Mouse (Mus musculus): ENCODE measurements around the gene Tnr. TPM values are rescaled to one million over a fixed set of nuclear protein-coding genes. Genes with fewer than 3 reads are reported as not detected.

The Tnr gene
- total and polyA plus RNA-seq, 2 experiments from 2014 or later = 5.4 to 51.5 TPM

GRCm38 (mm10) chr1:159574661-159575060 lies 51.1 kb downstream of the Tnr start:
- H3K9me3 ChIP-seq (ENCODE audit: low read length) = no peaks in the 10 kb centered on the region
- 88% methylated on average over 5 of the region's 5 CpGs for WGBS
- no peak overlapping the region for H3K4me2 ChIP-seq (ENCODE audit: low read depth, low read length)

DNA sequence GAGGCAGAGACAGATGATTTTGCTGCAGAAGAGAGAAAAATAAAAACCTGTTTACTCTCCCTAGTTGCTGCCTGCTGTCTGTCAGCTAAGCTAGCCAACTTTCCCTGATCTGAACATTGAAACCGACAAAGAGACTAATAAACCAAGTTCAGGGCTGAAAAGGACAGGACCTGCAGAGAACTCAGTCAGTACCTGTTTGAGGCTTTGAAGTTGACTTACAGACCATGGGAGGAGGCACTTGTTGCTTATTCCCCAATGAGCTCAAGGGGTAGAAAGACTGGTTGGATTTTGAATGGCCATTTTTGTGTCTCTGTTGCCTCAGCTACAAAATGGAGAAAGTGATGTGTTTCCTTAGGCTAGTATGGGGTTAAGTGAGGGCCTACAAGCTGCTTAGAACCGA lies 52.7 kb downstream of the Tnr start:
- no peak overlapping the region for H3K4me3 ChIP-seq (ENCODE audit: low read length)
- DNase-seq (ENCODE audit: low spot score) (no peak), ATAC-seq (no peak)
- no peak overlapping the region for H3K4me2 ChIP-seq (ENCODE audit: low read depth, low read length)
- H3K4me1 ChIP-seq (ENCODE audit: insufficient read depth, low read length) = peaks cover 9% of the 10 kb centered on the region; the same call in 1 of the 2 replicates
- H3K27ac ChIP-seq = no peak overlapping the region
- no peaks in the 10 kb centered on the region for H3K9me3 ChIP-seq (ENCODE audit: low read length)
- WGBS = 67% methylated on average over 2 of the region's 2 CpGs
- H3K27me3 ChIP-seq (ENCODE audit: insufficient read depth, low read length) = no peaks in the 10 kb centered on the region
- no peak overlapping the region for H3K9ac ChIP-seq (replicated peaks; ENCODE audit: low read length)
- no peak for TF ChIP-seq CTCF (IDR thresholded peaks at IDR 0.05; ENCODE audit: low read depth)
- no peaks in the 10 kb centered on the region for H3K36me3 ChIP-seq (ENCODE audit: insufficient read depth, low read length)

More at GRCm38 (mm10) chr1:159574661-159575060, 51.1 kb downstream of the Tnr start:
- Histone ChIP-seq H3K4me3 (ENCODE audit: low read length) (no peak overlapping the region), H3K27me3 (ENCODE audit: insufficient read depth, low read length) (no peaks in the 10 kb centered on the region), H3K4me1 (ENCODE audit: insufficient read depth, low read length) (peaks cover 13% of the 10 kb centered on the region; the same call in 1 of the 2 replicates), H3K36me3 (ENCODE audit: insufficient read depth, low read length) (no peaks in the 10 kb centered on the region), H3K27ac (no peak overlapping the region), H3K9ac (replicated peaks; ENCODE audit: low read length) (no peak overlapping the region)
- DNase-seq (ENCODE audit: low spot score) = no peak
- no peak for TF ChIP-seq CTCF (IDR thresholded peaks at IDR 0.05; ENCODE audit: low read depth)
- no peak for ATAC-seq

GRCm38 (mm10) chr1:159578391-159578790 lies 54.8 kb downstream of the Tnr start:
- H3K4me3 ChIP-seq (ENCODE audit: low read length) = no peak overlapping the region
- H3K9ac ChIP-seq (replicated peaks; ENCODE audit: low read length) = no peak overlapping the region
- WGBS = 17% methylated on average over 3 of the region's 3 CpGs
- no peak overlapping the region for H3K4me2 ChIP-seq (ENCODE audit: low read depth, low read length)
- no peak overlapping the region for H3K27ac ChIP-seq
- no peaks in the 10 kb centered on the region for H3K36me3 ChIP-seq (ENCODE audit: insufficient read depth, low read length)
- H3K4me1 ChIP-seq (ENCODE audit: insufficient read depth, low read length) = peaks cover 9% of the 10 kb centered on the region; the same call in 1 of the 2 replicates
- no peaks in the 10 kb centered on the region for H3K27me3 ChIP-seq (ENCODE audit: insufficient read depth, low read length)
- H3K9me3 ChIP-seq (ENCODE audit: low read length) = no peaks in the 10 kb centered on the region
- no peak for ATAC-seq
- DNase-seq (ENCODE audit: low spot score) = peak; percentile 29
- TF ChIP-seq CTCF (IDR thresholded peaks at IDR 0.05; ENCODE audit: low read depth) = no peak

DNA sequence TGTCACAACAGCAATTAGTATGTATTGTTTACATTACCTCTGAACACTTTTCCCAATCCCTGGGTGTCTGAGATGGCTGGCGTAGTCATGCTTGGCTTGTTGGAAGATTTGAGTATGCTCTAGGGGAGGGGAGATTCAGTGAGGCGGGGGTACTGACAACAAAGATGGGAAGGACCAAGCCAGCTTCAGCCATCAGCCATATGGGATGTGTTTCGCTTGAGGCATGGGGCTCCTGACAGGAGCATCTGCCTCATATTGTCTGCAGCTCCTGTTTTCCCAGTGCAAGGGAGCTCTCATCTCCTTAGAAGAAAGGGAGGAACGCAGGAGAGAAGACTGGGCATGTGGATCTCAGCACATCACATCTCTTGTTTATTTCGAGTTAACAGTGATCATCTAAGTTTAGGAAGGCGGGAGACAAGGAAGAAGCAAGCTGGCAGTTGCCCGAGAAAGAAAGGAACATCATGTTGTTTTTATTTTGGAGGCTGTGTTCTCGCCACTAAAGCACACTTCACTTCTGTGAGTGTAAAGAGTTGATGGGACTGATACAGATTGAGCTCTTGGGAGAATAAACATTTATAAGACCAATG lies 56.9 kb downstream of the Tnr start:
- TF ChIP-seq CTCF (IDR thresholded peaks at IDR 0.05; ENCODE audit: low read depth) = no peak
- Histone ChIP-seq H3K27me3 (ENCODE audit: insufficient read depth, low read length) (no peaks in the 10 kb centered on the region), H3K4me3 (ENCODE audit: low read length) (no peak overlapping the region), H3K4me1 (ENCODE audit: insufficient read depth, low read length) (peaks cover 9% of the 10 kb centered on the region; the same call in 1 of the 2 replicates), H3K9ac (replicated peaks; ENCODE audit: low read length) (no peak overlapping the region), H3K4me2 (ENCODE audit: low read depth, low read length) (no peak overlapping the region), H3K27ac (no peak overlapping the region), H3K36me3 (ENCODE audit: insufficient read depth, low read length) (no peaks in the 10 kb centered on the region), H3K9me3 (ENCODE audit: low read length) (no peaks in the 10 kb centered on the region)
- DNase-seq (ENCODE audit: low spot score) (peak; percentile 30), ATAC-seq (0 out of 2 replicates have a peak, but pooled peaks have one; percentile 21)
- WGBS = 68% methylated on average over 8 of the region's 8 CpGs

DNA sequence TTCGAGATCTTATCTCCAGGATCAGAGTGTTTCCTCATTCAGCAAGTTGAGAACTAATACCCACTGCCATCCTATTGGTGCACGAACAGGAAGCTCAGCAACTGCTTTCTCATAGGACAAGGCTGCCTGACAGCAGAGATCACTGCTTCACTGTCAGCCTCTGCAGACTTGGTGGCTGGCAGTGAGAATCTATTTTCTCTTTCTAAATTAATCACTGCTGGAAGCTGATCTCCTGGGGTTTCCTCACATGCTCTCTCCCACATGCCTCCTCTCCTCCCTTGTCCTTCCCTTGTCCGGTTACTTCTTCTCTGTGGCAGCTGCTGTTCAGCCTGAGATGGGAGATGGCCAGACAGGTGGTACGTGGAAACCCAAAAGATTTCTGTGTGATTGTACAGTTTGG lies 60.3 kb downstream of the Tnr start:
- Histone ChIP-seq H3K27me3 (ENCODE audit: insufficient read depth, low read length) (no peaks in the 10 kb centered on the region), H3K4me2 (ENCODE audit: low read depth, low read length) (no peak overlapping the region), H3K4me3 (ENCODE audit: low read length) (no peak overlapping the region), H3K4me1 (ENCODE audit: insufficient read depth, low read length) (0 out of 2 replicates have a peak, but pooled peaks cover under 1% of the 10 kb centered on the region), H3K9me3 (ENCODE audit: low read length) (no peaks in the 10 kb centered on the region), H3K36me3 (ENCODE audit: insufficient read depth, low read length) (no peaks in the 10 kb centered on the region), H3K9ac (replicated peaks; ENCODE audit: low read length) (no peak overlapping the region), H3K27ac (no peak overlapping the region)
- no peak for ATAC-seq
- TF ChIP-seq CTCF (IDR thresholded peaks at IDR 0.05; ENCODE audit: low read depth) = no peak
- 73% methylated on average over 4 of the region's 4 CpGs for WGBS
- no peak for DNase-seq (ENCODE audit: low spot score)

GRCm38 (mm10) chr1:159588741-159589140 lies 65.2 kb downstream of the Tnr start:
- Histone ChIP-seq H3K27me3 (ENCODE audit: insufficient read depth, low read length) (no peaks in the 10 kb centered on the region), H3K36me3 (ENCODE audit: insufficient read depth, low read length) (no peaks in the 10 kb centered on the region), H3K27ac (no peak overlapping the region), H3K4me1 (ENCODE audit: insufficient read depth, low read length) (no peaks in the 10 kb centered on the region), H3K9me3 (ENCODE audit: low read length) (no peaks in the 10 kb centered on the region), H3K9ac (replicated peaks; ENCODE audit: low read length) (no peak overlapping the region), H3K4me2 (ENCODE audit: low read depth, low read length) (no peak overlapping the region), H3K4me3 (ENCODE audit: low read length) (no peak overlapping the region)
- ATAC-seq = no peak
- WGBS = 60% methylated on average over 2 of the region's 2 CpGs
- TF ChIP-seq CTCF (IDR thresholded peaks at IDR 0.05; ENCODE audit: low read depth) = no peak
- DNase-seq (ENCODE audit: low spot score) = no peak

Data from hindbrain, postnatal 0 days (tissue).